Mouse (Mus musculus) thymus, postnatal 25 days (tissue): ENCODE data around the gene Abca4.
"Not testable (repeated sequence)": the region's sequence is repeated elsewhere in the genome, so short reads cannot be mapped to it uniquely, and the experiment has no call there.

Source experiments
- DNase-seq: peaks from one replicate; pipeline ENCODE4 v3.0.0; 2022

Abca4 gene

DNA sequence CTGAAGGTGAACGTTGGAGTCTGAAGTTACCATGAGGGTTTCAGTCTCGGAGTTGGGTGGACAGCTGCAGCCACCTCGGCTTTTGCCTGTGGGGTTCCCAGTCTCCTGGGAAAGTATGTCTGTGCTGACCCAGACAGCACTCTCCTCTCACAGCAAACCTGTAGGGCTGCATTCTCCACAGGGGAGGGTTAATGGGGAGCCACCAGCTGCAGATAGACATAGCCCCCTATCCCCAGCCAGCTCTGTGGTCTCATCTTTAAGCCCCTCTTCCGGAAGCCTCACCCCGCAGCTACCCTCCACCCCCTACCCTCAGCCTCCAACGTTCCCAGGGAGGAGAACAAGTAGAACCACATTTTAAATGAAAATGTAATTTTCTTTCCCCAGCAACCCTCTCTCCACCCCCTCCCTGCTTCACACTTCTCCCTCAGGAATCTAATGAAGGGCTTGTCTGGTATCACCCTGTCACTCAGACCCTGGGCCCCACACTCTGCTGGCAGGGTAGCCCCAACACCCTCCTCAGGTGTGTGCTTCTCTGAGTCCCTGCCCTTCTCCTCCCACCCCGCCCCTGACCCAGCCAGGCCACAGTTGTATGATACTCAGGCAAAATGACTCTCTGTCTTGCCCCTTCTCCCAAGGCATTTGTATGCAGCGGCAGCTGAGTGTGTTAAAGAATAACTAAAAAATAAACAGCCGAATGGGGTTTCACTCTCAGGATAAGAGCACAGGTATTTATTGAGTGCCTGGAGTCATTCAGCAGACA lies 14.4 kb downstream of the Abca4 start:
- DNase-seq: no peak

DNA sequence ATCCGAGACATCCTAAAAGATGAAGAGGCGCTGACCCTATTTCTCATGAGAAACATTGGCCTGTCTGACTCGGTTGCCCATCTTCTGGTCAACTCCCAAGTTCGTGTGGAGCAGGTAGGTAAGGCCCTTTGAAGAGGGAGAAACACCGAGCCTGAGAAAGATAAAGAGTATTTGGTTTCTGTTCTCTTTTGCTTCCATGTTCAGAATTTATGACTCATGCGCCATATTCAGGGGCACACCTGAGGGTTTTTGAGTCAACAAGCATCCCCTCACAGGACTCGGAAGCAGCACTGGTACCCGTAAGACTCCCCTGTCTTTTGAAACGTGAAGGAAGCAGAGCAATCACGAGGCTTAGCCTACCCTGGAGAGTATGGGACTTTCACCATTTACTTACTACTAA lies 18.3 kb downstream of the Abca4 start:
- DNase-seq: no peak

DNA sequence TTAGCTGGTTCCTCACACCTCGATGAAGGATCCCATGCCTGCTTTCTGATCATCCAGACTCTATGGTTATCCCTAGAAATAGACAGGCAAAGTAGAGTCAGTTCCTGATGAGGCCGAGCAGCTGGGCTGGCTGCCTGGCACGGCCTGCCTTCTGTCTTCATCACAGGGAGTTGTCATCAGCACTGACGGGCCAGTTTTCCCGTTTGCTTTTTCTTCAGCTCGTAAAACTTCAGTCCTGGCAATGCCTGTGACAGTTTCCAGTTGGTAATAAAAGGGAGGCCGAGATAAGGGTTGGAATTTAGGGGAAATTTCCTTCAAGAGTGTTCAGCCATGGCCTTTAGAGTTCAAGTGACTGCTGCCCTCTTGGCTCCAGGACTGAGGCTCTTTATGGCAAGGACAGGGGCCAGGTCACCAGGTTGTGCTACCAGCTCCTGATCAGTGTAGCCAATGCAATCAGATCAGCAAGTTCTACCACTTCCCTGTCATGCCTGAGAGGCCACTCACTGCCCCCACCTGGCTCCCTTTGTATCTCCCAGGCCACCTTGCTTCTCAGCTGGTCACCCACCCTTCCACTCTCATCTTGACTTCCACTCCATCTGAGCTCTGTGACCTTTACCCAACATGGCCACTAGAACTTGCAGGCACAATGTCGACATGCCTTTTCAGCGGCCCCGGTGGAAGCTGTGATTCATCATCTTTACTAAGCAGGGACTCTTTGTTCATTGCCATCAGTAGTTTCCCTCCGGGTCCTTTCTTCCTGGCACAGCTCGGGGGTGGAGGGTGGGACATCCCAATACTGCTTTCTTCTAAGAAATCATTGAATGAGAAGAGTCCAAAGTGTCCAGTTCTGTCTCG lies 20.5 kb downstream of the Abca4 start:
- DNase-seq: no peak

DNA sequence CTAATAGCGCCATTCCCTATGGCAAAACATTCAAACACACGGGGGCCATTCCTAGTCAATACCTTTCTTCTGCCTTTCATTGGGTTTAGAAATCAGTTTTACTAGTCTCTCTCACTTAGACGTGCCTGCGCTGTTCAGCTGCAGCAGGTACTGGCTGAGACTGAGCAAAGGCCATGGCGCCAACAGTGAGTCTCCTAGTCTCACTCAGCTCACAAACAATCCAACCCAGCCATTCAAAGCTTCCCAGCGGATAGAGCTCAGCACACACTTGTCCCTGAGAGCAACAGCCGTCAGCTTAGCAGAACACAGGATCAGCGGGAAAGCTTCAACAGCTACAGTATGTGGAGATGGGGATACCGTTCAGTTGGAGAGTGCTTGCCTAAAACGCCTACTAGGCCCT lies 27.5 kb downstream of the Abca4 start:
- no peak for DNase-seq

DNA sequence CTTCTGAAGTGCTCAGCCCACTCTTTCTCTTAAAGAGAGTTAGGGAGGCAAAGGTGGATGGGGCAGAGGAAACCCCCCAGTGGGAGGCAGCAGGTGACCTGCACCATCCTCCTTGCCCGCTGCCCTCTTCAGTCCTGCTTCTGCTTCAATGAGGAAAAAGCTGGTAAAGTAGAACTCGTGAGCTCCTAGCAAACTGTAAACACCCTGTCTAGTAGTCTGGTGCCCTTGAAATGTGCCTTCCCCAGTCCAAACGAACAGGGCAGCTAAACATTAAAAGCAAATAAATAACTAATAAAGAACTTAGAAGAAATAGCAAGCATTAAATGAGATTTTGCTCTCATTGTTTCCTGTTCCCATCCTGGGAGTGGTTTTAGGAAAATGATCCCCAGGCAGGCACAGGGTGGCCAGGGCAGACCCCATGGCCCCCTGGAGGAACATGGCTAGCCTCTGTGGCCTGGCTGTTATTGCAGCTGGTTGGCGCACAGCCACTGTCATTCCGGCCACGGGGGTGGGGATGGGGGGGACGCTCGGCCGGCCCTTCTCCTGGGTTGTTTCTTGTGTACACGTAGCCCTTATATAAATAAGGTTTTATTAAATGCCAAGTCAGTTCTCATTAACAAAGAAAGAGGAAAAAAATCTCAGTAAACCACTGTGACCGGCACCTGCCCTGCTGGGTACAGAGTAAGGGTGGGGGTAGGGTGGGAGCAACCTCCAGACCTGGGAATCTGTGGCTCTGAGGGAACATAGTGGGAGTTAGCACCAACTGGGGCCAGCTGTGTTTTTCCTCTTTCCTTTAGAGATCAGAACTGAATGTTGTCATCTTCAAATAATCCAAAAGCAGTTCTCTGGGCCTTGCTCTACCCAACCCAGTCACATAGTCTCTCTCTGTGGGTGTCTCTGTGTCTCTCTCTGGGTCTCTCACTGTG lies 28.7 kb downstream of the Abca4 start:
- DNase-seq: no peak

DNA sequence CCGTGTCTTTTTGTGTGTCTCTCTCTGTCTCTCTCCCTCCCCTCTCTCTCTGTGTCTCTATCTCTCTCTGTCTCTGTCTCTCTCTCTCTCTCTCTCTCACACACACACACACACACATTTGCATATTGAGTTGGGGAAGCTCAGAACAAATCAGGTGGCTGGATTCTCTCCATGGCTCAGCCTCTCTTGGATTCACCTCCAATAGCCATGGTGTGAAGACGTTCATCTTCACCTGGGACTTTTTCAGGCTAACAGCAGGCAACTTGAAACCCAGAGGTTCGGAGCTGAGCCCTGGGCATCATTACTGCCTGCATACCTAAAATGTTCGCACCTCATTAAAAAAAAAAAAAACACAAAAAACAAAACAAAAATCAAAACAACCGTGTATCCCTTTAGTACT lies 29.4 kb downstream of the Abca4 start:
- no peak for DNase-seq

DNA sequence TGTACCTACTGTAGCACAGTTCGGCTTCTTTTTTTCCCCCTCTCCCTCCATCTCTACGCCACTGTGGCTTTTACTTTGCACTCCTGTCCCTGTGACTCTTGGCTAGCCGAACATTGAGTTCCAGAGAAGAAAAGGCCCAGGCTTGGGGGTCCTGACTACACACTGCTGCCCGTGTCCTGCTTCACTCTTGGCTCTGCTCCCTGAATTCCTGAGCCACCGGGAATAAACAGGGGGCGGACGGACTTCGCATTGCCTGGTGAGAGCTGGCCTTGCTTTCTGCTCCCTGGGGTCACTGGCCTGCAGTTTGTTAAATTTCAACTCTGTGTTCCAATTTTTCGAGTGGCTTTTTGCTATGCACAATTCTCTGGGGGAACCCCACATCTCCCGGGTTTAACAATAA lies 30.1 kb downstream of the Abca4 start:
- no peak for DNase-seq

DNA sequence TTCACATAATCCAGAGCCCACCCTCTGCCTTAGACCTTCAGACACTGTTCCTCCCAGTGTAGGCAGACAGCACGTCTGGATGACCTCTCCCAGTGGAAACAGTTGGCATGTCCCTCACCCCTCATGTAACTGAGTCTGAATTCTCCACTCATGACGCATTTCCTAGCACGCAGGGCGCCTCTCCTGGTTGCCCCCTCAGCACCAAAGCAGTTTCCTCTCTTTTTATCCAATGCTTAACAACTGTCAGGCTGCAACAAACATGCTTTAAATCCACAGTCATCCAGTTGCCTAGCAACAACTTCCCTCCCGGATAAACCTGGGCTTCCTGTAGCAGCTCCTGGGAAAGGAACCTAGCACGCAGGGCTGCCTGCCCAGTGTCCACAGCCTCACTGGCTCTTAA lies 33.9 kb downstream of the Abca4 start:
- no peak for DNase-seq

DNA sequence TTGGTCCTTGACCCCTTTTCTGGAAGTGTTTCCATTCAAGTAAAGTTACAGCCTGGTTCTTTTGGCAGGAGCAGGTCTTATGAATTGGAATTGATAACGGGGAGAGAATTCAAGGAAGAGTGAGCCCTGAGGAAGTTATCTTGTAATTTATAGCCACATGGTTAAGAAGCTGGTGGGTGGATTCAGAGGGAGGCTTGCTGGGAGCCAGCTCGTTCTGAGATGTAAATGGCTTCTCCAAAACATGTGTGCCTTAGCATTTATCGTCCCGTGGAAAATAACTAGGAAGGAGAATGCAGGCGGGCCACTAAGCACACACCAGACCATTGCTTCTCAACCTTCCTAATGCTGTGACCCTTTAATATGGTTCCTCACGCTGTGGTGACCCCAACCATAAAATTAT lies 34.9 kb downstream of the Abca4 start:
- no peak for DNase-seq

DNA sequence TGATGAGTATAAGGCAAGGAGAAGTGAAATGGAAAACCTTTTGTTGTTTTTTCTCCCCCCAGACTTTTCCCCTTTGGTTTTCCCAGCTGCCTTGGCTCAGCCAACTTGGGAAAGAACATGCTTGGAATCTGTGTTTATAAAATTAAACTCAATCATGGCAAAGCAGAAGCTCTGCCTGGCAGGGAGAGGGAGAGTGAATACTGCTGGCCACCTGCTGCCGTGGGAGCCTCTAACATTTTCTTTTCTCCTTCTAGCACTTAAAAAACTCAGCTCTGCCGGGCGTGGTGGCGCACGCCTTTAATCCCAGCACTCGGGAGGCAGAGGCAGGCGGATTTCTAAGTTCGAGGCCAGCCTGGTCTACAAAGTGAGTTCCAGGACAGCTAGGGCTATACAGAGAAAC lies 37.4 kb downstream of the Abca4 start:
- DNase-seq: not testable (repeated sequence)

DNA sequence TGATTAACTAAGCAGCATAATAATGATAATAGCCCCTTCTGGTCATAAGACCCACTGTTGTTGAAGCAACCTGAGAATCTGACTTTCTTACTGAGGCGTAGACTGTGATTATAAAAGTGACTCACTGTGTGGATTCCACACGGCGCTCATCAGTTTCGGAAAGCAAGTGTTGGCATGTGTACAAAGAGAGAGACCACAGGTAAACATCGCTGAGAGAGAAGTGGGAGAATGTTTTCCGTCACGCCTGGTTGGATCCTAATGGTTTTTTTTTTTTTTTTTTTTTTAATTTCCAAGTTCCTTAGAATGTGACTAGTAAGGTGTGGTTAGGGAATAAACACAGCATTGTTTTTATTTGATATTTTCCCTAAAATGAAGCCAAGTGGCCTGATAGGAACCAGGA lies 38.1 kb downstream of the Abca4 start:
- no peak for DNase-seq

DNA sequence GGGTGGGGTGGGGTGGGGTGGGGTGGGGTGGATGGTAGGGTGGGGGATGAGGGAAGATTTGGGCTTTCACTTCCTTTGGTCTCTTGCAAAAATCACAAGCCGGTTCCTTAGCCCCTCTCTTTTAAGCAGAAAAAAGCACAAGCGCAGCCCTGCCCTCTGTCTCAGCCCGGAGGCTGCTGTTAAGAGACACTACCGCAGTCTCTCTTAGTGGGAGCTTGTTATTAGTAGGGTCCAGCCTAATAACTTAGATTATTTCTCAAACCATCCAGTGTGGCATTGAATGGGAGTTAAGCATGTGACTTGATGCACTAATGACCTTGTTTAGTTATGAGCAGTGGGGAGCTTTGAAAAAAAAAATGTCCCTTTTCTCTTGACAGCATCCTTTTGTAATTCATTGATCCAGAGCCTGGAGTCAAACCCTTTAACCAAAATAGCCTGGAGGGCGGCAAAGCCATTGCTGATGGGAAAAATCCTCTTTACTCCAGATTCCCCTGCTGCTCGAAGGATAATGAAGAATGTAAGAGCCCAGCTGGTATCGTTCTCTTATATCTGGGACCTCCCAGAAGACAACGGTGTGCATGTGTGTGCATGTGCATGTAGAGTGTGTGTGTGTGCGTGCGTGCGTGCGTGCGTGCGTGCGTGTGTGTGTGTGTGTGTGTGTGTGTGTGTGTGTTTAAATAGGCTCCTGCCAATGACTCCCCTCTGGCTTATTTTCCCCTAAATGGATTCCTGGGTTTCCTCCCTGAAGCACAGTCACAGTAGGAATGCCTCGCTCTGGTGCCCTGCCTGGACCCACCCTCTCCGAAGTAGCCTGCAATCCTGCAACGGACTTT lies 41.1 kb downstream of the Abca4 start:
- DNase-seq: no peak

DNA sequence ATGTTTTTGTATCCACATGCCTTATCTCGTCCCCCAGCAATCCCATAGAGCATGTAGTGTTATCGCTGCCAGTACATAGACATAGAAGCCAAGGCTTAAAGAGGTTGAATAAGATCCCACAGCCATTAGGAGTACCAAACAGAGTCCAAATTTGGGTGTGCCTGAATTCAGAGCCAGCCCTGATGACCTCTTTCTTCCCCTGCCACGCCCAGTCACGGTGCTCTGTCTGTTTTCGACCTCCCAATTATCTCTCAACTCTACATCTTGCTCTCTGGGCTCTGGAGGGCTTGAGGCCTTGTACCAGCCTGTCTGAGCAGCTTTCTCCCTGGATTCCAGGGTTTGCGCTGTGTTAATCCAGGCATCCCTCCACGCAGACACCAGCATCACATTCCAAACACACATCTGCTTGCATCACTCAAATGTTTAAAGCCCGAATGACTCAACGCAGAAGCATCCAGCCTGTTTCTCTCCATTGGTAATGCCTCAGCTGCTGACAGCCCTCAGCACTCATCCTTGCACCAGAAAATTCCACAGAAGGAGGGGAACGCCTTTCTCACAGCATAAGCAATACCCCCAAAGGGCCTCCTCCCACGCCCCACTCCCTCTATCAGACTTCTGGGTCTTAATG lies 43.9 kb downstream of the Abca4 start:
- DNase-seq: no peak

DNA sequence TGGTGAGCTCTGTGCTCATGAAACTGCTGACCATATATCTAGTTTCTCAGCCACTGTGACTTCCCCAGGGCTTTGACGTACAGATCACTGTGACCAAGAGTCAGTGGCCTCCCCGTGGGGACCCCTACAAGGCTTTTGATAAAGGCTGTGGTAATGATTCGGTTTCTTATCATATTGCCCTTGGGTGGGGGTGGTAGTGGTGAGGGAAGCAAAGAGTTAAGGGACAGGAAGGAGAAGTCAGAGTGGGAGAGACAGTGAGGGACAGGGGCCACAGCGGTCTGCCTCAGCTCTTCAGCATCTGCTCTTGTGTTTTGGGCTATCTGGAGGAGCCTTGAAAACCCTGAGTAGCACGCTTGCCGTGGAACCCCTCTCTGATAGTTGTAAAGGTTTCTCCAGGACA lies 46.1 kb downstream of the Abca4 start:
- DNase-seq: no peak

DNA sequence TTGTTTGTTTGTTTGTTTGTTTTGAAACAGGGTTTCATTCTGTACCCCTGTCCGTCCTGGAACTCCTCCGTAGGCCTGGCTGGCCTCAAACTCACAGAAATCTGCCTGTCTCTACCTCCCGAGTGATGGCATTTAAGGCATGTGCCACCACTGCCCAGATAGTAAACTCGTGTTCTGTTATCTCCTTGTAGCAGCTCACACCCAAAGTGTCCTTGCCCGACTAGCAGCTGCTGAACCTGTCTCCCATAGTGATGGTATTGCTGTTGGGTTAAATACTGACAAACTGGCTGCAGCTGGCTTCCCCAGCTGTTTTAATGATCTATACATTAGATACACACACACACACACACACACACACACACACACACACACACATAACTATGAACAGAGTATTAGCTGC lies 55.5 kb downstream of the Abca4 start:
- DNase-seq: no peak

DNA sequence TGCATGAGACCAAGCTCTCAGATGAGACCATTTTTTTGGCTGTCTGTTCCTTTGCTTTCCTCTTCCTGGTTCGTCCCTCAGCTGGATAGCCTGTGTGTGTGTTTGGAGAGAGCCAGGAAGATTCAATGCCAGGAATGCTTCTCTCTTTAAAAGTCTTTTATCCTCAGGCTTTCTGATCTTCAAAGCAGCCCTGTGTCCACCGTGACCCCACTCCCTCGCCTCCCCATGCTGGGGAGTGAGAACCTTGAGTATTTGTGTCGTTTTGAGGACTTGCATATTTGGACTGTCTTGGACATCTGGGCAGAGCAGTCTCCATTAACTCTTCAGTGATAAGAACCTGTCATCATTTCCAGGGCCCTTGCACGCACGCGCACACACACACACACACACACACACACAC lies 57.8 kb downstream of the Abca4 start:
- DNase-seq: no peak

DNA sequence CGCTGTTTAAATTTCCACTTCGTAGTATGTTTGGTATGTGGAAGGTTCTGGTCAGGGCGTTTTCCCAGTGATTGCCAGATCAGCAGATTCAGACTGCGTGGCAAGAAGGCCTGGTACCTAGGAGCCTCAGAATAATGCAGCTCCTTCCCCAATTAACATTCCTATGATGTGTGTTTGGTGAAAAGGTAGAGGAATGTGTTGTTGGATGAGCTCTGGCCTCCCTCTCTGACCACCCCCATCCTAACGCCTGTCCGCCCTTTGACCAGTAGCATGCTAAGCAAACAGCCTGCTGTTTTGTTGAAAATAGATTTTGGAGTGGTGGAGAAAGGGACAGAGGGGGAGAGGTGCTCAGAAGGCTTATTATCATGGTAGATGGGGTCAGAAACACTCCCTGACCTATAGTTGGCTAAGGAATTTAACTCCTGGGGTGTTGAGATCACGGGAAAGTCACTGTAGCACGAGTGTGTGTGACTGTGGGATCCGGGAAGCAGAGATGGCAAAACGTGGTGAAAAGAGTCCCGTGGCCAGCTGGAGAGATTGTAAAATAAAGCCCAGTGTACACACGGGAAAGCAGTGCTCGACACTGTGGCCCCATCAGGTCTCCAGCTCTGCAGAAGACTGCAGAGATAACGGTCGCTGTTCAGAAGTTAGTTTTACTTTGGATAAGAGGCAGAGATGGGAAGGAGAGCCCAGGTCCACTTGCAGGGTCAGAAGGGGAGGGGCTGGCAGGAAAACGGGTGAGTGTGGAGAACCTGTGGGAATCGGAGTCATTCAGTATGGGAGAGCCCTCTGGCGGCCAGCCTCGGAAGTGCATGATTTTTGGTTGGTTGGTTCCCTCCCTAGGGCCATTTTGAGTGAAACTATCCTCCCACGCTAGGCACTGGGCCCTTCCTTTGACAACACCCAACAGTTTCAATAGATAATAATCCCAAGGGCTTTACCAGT lies 59.9 kb downstream of the Abca4 start:
- peak; percentile 64 for DNase-seq

DNA sequence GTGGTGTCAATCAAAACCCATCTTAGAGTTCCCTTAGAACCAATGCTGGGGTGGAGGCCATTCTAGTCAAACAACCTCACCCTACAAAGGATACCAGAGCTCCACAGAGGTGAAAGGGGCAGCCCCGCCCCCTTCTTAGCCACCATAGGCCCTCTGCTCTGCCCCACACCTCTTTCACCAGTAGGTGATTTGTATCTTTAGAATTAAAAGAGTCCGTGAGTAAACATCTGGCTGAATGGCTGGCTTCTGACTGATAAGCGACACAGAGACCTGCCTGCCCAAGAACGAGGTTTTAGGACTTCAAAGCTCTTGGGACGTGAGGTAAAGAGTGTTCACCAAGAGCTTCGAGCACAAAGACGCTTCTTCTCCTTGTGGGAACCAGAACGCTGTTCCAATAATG lies 62.7 kb downstream of the Abca4 start:
- DNase-seq: no peak

DNA sequence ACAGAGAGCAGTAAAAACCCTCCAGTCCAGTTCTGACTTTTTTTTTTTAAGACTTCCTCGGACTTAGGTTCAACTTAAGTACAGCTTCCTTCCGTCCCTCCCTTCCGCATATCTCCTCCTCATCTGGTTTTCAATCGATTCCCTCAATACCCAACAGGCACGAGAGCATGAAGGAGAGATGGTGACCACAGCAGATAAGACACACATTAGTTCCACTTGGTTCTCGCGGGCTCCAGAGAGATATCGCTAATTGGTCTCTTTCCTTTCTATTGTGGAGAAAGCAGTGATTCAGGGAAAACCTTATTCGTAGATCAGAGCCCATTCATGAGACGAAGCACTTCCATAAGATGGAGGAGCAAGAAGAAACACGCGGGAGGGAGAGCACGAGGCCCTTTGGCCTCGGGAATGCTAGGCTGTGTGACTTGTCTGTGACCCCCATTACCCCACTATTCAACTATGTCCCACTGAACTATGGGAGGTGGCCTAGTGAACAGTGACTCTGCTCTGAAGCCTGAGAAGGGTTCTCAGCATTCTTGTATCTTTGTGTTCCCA lies 63.5 kb downstream of the Abca4 start:
- no peak for DNase-seq

DNA sequence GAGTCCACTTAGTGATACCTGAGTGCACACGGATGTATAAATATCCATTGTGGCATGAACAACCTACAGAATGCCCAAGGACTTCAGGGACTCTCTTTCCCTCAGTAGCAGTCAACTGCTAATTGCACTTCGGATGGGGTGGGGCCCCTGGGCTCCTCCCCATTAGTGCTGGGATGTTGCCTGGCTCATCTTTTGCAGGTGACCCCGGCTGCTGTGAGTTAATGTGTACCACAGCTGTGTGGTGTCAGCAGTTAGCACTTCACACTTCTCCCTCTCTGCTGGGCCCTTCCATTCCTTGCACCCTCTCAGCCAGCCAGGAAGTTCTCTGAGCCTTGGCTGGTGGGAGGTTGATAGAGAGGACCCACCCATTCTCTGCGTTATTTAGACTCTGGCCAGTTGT lies 65.2 kb downstream of the Abca4 start:
- no peak for DNase-seq
